Mouse (Mus musculus) limb, embryonic 14.5 days (tissue): ENCODE results near the gene Timm44. TPM values are rescaled to one million over a fixed set of nuclear protein-coding genes. Genes with fewer than 3 reads are reported as not detected.
A peak's percentile ranks its signal among the peaks of the same experiment; 100 is the strongest.

Source experiments
- ATAC-seq: fragments of 200-750 bp; cut with Nextera tagmentation; 2 replicates; pipeline ENCODE4 v1.8.0; 2017; ENCODE audit warnings: low read depth, moderate number of reproducible peaks, moderate TSS enrichment; ENCODE audit not compliant: low FRiP score
- DNase-seq: peaks from one replicate; pipeline ENCODE4 v3.0.0-alpha.2; 2015; ENCODE audit warnings: low spot score
- H3K27ac ChIP-seq: fragments of 300-500 bp; sonication (generic); replicated peaks from 2 replicates; pipeline ENCODE4 v1.5.1; 2014; ENCODE audit warnings: low read depth, mild to moderate bottlenecking, low read length, moderate library complexity, mixed read lengths
- H3K27me3 ChIP-seq: fragments of 300-500 bp; sonication (generic); 2 replicates; pipeline ENCODE4 v1.6.1; 2014; ENCODE audit warnings: low read length, mixed read lengths; ENCODE audit not compliant: control insufficient read depth, insufficient read depth
- H3K36me3 ChIP-seq: fragments of 300-500 bp; sonication (generic); 2 replicates; pipeline ENCODE4 v1.6.1; 2014; ENCODE audit warnings: mild to moderate bottlenecking, low read length, moderate library complexity, mixed read lengths; ENCODE audit not compliant: control insufficient read depth, insufficient read depth
- H3K4me1 ChIP-seq: fragments of 300-500 bp; sonication (generic); 2 replicates; pipeline ENCODE4 v1.6.1; 2014; ENCODE audit warnings: antibody characterized with exemption, low read length, mixed read lengths; ENCODE audit not compliant: control insufficient read depth, insufficient read depth
- H3K4me2 ChIP-seq: fragments of 300-500 bp; sonication (generic); replicated peaks from 2 replicates; pipeline ENCODE4 v1.6.1; 2014; ENCODE audit warnings: low read depth, mild to moderate bottlenecking, low read length, moderate library complexity; ENCODE audit not compliant: severe bottlenecking
- H3K4me3 ChIP-seq: fragments of 300-500 bp; sonication (generic); replicated peaks from 2 replicates; pipeline ENCODE4 v1.5.1; 2014; ENCODE audit warnings: low read length
- H3K9ac ChIP-seq: fragments of 300-500 bp; sonication (generic); 2 replicates; pipeline ENCODE4 v1.6.1; 2014; ENCODE audit warnings: mild to moderate bottlenecking, low read depth, low read length, moderate library complexity; ENCODE audit not compliant: severe bottlenecking
- H3K9me3 ChIP-seq: fragments of 300-500 bp; sonication (generic); 2 replicates; pipeline ENCODE4 v1.6.1; 2016; ENCODE audit warnings: low read length; ENCODE audit not compliant: control insufficient read depth
- POLR2A ChIP-seq: fragments of 200-500 bp; IDR thresholded peaks from 2 replicates; pipeline ENCODE4 v1.8.0; 2012; ENCODE audit warnings: inconsistent platforms, mild to moderate bottlenecking, moderate library complexity, borderline replicate concordance; ENCODE audit not compliant: insufficient read depth, insufficient read length; ENCODE audit errors: extremely low read depth
- WGBS: fragments of 180-500 bp; shearing (Covaris S2); extraction: QIAGEN DNeasy Blood & Tissue Kit; methylation state at CpG from one replicate; pipeline ENCODE4 v1.1.7; 2014; 5-methylcytosine and 5-hydroxymethylcytosine counted together
- polyA plus RNA-seq, 2 experiments: library from polyadenylated mRNA; depleted of rRNA in 1 of 2; stranded (reverse) in 1 of 2; unstranded in 1 of 2; fragments of >200 nt; fragmentation: Nextera tagmentation in 1 of 2; extraction: Ambion mirVana in 1 of 2; gene quantifications; 2 replicates each; pipeline versions ENCODE4 v1.2.1 to v1.2.3; 2012 to 2014

The Timm44 gene
- polyA plus RNA-seq, 2 experiments, result 69.1 to 100 TPM

DNA sequence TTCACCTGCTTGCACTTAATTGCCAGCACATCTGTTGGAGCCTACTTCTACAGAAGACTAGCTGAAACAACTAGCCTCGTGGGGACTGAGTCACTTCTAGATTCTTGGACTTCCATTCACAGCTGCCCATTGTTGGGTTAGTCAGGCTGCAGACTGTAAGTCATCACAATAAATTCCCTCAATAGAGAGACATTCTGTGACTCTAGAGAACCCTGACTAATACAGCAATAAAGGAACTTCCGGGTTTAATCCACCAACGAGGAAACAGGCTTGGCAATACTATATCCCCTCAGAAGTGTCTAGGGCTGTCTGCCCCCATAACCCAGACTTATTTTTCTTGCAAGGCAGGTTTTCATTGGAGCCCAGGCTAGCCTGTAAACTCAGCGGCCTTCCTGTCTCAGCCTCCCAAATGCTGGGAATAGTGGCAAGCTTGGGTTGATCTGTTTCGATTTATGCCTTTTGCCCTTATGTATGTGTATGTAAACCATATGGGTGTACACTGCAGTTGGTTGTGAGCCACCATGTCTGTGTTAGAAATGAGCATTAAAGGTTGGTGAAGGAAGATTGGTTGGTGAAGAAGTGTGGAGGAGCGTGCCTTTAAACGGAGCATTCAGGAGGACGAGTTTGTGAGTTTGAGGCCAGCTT, 23.5 kb downstream of the Timm44 start:
- Histone ChIP-seq H3K4me2 (peak overlapping the region; percentile 66), H3K4me3 (peak overlapping the region; percentile 86), H3K27me3 (no peaks in the 10 kb centered on the region), H3K36me3 (peaks cover 40% of the 10 kb centered on the region), H3K9ac (peak overlapping the region; percentile 85; the same call in 1 of the 2 replicates), H3K4me1 (peaks cover 25% of the 10 kb centered on the region), H3K9me3 (no peaks in the 10 kb centered on the region), H3K27ac (0 out of 2 replicates have a peak overlapping the region, but pooled peaks have one; percentile 28)
- no peak for TF ChIP-seq POLR2A
- no peak for DNase-seq
- WGBS, result 42% methylated on average over 8 of the region's 8 CpGs
- no peak for ATAC-seq

DNA sequence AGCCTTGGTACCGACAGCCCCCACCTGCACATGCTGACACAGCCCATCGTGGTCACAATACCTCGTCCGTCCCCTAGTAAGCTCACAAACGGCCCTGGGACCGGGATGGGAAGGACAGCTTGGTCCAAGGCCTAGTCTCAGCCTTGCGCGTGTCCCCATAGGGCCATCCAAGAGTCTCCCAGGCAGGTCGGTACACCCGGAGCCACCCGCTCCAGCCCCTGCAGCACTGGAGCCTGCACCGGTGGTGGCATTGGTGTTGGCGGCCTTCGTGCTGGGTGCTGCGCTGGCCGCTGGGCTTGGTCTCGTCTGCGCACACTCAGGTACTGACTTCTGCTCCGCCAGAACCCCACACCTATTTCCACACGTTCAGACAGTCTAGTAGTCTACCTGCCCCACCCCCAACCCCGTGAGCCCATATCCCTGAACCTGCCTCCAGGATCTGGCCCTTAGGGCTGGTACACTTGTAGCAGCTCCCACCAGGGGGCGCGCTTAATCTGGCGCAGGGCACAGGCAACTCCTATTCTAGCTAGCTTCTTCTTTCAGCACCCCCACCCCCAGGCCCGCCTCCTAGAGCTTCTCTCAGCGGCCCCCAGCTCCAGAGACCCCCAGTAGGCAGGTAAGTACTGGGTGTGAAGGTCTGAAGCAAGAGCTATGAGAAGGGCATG, 25.3 kb downstream of the Timm44 start:
- Histone ChIP-seq H3K4me1 (peaks cover 21% of the 10 kb centered on the region), H3K9me3 (no peaks in the 10 kb centered on the region), H3K27ac (no peak overlapping the region), H3K36me3 (peaks cover 45% of the 10 kb centered on the region), H3K9ac (no peak overlapping the region), H3K4me3 (no peak overlapping the region), H3K27me3 (no peaks in the 10 kb centered on the region), H3K4me2 (no peak overlapping the region)
- DNase-seq, result peak; percentile 68
- 38% methylated on average over 26 of the region's 26 CpGs for WGBS
- ATAC-seq, result 0 out of 2 replicates have a peak, but pooled peaks have one; percentile 13
- no peak for TF ChIP-seq POLR2A

DNA sequence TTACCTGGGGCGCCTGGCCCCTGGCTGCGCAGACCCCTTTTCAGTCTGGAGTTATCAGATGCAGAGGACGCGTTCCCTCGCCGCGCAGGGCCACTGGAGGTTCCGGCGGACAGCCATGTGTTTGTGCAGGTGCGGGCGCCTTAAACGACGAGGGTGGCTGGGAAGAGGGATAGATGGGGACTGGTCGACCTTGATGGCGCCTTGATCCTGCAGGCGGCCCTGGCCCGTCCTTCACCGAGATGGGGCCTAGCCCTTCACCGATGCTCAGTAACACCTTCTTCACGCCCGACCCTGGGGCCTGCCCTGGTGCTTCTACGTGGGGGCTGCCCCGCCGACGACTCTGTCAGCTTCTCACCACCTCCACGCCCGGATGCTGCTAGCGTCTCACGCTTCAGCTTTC, 26.5 kb downstream of the Timm44 start:
- H3K9ac ChIP-seq, result peak overlapping the region; percentile 25; the same call in 1 of the 2 replicates

GRCm38 (mm10) chr8:4247951-4248540, 27.7 kb downstream of the Timm44 start, which contains the start of gene Tgfbr3l:
TSS of gene Tgfbr3l (plus strand) at chr8:4248214.
- no peak for TF ChIP-seq POLR2A
- H3K36me3 ChIP-seq, result peaks cover 59% of the 10 kb centered on the region
- DNase-seq (no peak), ATAC-seq (no peak)
- no peak within 1 kb of the TSS for H3K4me2 ChIP-seq
- peak within 1 kb of the TSS; percentile 25; the same call in 1 of the 2 replicates for H3K9ac ChIP-seq
- no peaks in the 10 kb centered on the region for H3K9me3 ChIP-seq
- peaks cover 14% of the 10 kb centered on the region for H3K4me1 ChIP-seq
- H3K4me3 ChIP-seq, result no peak within 1 kb of the TSS
- 83% methylated on average over 15 of the region's 15 CpGs for WGBS
- no peaks in the 10 kb centered on the region for H3K27me3 ChIP-seq
- H3K27ac ChIP-seq, result no peak within 1 kb of the TSS

More for the DNA sequence above, 26.5 kb downstream of the Timm44 start:
- no peak for TF ChIP-seq POLR2A
- H3K9me3 ChIP-seq, result no peaks in the 10 kb centered on the region
- ATAC-seq (no peak), DNase-seq (no peak)
- peaks cover 20% of the 10 kb centered on the region for H3K4me1 ChIP-seq
- H3K4me2 ChIP-seq, result no peak overlapping the region
- no peaks in the 10 kb centered on the region for H3K27me3 ChIP-seq
- no peak overlapping the region for H3K4me3 ChIP-seq
- H3K27ac ChIP-seq, result no peak overlapping the region
- peaks cover 47% of the 10 kb centered on the region for H3K36me3 ChIP-seq
- 14% methylated on average over 23 of the region's 29 CpGs for WGBS

- H3K27me3 ChIP-seq, result no peaks in the 10 kb centered on the region
- peaks cover 14% of the 10 kb centered on the region for H3K4me1 ChIP-seq
- H3K9me3 ChIP-seq, result no peaks in the 10 kb centered on the region
- no peak for ATAC-seq
- WGBS, result 96% methylated on average over 8 of the region's 8 CpGs
- H3K9ac ChIP-seq, result no peak overlapping the region
- H3K27ac ChIP-seq, result no peak overlapping the region
- peaks cover 67% of the 10 kb centered on the region for H3K36me3 ChIP-seq
- TF ChIP-seq POLR2A, result no peak
- H3K4me3 ChIP-seq, result no peak overlapping the region
- DNase-seq, result no peak
- H3K4me2 ChIP-seq, result no peak overlapping the region
Measured at GRCm38 (mm10) chr8:4247241-4247640, 28.5 kb downstream of the Timm44 start.
